Mouse (Mus musculus) yolk sac, embryonic 10.5 days (tissue): ENCODE results near the gene Cyp4f14.
"Not testable (repeated sequence)": the region's sequence is repeated elsewhere in the genome, so short reads cannot be mapped to it uniquely, and the experiment has no call there.

Experiments used
- DNase-seq: peaks from one replicate; pipeline ENCODE4 v3.0.0-alpha.2; 2017; ENCODE audit warnings: low spot score

The Cyp4f14 gene

DNA sequence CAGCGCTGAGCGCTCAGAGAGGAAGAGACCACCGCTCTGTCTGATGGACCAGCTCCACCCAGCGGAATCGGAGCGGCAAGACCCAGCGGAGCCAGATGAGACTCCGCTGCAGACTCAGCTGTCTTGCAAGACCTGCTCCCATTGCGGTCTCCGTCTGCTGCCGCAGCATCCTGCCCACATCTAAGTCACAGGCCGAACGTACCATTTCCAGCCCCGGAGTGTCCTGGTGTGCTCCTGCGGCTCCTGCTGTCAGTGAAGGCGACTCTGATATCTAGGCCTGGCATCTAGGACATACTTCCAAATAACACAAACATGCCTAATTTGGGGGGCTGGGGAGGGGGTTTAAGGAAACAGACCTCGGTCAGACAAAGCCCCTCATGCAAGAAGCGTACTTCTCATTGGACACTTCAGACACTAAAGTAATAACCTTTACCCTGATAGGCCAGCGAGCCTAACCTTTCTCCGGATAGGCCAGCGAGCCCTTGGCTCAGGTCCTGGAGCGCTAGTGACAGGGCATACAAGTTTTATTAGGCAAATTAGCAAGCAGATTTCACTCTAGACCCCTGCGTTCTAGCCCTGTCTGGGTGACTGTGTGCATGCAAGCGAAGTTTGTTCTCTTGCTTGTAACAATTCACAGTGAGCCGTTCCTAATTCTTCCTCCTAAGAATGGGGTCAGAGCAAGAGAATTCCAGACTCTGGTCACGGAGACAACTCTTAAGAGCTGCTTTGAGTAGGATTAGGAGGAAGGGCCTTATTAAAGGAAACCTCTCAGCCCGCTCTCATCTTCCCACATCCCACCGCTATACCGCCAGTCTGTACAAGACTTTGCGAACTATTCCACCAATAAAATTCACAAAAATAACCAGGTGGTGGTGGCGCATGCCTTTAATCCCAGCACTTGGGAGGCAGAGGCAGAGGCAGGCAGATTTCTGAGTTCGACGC lies 25.6 kb downstream of the Cyp4f14 start, which contains the start of gene Zfp870:
Gene Zfp870, minus strand, starts transcription at position 404 of the 942 bp plus-strand sequence.
- peak; percentile 92 for DNase-seq

DNA sequence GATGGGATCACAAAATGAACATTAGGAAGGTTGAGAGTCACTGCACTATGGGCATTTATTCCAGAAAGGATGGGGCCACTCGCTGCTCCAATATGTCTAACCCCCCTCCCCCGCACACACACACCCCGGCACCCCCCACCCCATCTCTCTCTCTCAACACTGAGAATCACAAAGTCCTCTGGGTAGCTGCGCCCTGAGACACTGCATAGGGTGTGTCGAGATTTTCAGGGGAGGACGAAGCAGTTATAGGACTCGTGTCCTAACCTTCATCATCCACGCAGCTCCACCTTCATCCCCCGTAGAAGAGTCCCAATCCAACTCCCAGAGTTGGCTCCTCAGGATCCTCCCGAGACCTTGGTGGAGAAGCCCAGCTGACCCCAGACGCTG lies 26.3 kb downstream of the Cyp4f14 start:
- no peak for DNase-seq

DNA sequence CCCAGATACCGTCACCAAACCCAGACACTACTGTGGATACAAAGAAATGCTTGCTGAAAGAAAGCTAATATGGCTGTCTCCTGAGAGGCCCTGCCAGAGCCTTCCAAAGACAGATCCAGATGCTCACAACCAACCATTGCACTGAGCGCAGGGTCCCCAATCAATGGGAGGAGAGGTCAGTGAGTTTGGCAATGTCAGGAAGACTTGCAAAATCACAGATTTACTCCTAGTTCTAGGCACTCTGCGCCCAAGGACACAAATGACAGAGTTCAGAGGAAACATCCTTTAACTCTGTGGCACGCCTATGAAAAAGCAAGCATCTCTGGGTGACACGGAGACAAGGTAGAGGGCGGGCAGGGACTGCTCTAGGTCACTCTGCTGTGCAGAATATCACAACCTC lies 27.5 kb downstream of the Cyp4f14 start:
- DNase-seq = no peak

DNA sequence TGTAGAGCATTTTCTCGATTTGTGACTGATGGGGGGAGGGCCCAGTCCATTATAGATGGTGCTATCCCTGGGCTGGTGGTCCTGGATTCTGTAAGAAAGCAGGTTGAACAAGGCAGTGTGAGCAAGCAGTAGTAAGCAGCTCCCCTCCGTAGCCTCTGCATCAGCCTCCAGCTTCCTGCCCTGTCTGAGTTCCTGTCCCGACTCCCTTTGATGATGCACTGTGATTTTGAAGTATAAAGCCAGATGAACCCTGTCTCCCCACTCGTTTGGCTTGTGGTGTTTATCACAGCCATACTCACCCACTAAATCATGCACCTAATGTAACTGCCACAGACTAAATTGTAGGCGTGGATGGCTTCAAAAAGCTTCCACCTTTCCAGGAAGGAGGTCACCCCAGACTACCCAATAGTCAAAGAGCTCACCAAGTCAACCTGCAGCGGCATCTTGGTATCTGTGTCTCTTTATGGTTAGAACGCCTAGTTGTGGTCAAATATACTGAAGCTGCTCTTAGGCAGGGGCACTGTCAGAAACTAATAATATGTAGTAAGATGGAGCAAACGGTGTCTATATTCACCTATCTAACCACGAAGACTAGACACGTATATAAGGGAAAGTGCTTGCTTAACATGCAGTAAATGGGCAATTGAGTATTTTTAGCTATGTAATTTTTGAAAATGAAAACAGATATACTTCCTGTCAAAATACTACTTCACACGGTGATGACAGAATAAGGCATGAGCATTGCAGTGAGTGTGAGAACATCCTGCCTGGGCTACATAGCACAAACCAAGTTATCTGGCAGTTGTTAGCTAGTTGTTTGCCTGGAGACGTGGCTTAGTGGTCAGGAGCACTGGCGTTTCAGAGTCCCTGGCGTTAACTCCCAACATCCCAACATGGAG lies 36.6 kb downstream of the Cyp4f14 start:
- no peak for DNase-seq

DNA sequence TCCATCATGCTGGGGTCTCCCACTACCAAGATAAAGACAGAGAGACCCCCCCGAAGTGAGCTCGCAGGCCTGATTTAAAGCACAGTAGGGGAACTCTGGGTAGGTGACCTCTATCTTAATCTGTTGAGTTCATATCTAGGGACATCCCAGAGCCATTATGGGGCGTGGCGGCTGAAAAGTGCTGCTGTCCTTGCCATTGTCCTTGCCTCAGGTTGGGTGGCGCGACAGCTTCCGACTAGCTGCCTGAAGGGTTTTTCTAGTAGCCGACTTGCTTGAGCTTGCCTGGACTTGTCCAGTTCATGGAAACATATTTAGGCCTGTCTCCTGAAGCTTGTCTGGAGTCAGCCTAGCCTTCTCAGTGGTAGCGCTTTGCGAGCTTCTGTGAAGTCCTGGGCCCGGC lies 38.4 kb downstream of the Cyp4f14 start:
- DNase-seq = no peak

DNA sequence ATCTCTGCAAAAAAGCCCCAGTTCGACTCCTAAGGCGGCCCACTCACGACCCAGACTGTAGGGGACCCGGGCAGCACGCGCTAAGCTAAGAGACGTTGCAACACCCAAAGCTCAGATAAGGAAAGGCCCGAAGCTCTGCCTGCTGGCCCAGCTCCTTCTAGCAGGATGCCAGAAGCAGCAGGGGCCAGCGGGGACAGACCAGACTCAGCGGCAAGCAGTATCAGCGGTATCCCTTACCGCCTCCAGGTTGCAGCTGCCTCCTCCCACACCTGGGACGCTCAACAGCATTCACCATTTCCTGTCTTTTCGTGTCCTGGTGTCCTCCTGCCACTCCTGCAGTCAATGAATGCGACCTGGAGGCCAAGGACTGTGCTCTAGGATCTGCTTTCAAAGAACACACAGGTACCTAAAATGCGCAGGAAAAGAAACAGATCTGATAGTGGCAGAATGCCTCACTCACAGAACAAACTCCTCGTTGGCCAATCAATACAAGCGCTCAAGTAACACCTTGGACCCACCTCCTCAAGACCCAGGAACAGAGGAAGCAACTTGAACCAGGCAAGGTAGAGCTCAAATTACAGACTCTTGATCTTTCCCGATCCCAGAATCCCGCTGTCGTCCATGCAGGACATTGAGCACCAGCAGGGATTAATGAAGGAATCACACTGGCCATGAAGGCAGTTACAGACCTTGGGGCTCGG lies 39.5 kb downstream of the Cyp4f14 start:
- peak; percentile 14 for DNase-seq

DNA sequence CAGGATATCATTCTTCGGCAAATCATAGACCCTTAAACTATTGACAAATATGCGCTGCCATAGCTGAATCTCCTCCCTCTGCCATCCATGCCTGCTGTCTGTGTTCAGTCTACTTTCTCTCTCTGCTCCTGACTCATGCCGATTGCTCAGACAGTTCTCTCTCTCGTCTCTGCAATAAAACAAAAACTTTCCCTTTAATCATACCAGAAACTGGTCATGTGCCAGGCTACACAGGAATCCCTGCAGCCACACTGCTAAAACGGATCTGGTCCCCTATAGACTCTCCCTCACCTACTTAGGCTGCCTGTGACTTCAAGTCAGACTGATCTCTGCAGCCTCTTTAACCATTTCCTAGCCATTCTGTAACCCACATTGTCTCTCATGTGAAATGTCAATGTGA lies 44.4 kb downstream of the Cyp4f14 start:
- no peak for DNase-seq

DNA sequence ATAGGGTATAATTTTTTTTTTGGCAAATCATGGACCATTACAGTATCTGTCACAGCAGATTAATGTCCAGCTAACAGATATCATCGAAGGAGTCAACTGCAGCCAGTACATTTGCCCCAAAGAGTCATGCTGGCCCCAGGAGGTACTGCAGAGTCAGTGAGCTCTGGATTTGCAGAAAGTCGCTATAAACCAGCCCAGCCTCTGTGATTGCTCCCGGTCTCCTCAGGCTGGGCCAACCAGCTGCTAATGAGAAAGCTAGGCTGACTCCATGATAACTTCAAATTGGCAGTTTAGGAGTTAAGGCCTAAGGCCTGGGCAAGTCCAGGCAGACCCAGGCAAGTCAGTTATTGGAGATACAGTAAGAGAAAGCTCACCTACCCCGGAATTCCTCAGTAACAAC lies 45.1 kb downstream of the Cyp4f14 start:
- DNase-seq = no peak

DNA sequence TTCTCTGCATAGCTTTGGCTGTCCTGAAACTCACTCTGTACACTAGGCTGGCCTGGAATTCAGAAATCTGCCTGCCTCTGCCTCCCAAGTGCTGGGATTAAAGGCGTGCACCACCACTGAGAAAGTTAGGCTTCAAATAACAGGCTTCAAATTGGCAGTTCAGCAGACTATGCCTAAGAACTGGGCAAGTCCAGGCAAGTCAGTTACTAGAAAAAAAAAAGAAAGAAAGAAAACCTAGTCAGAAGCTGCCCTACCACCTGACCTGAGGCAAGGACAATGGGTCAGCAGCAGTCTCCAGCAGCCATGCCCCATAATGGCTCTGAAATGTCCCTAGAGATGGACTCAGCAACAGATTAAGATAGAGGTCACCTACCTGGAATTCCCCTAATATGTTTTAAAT lies 45.7 kb downstream of the Cyp4f14 start:
- DNase-seq = no peak

DNA sequence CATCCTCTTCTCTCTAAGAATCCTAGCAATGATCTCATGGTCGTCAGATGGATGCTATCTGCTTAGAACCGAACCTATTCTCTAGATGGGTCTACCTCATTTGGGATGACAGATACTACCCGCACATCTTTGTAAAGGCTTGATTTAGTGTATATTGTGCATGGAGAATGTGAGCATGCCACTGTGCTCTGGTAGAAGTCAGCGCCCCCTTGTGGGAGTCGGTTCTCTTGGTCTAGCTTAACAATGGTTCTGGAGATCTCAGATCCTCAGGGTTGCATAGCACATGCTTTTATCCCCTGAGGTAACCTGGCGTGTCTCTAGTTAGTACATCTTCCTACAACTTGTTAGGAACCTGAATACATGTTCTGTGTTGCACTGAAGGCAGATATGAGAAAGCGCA lies 49.9 kb downstream of the Cyp4f14 start:
- not testable (repeated sequence) for DNase-seq

DNA sequence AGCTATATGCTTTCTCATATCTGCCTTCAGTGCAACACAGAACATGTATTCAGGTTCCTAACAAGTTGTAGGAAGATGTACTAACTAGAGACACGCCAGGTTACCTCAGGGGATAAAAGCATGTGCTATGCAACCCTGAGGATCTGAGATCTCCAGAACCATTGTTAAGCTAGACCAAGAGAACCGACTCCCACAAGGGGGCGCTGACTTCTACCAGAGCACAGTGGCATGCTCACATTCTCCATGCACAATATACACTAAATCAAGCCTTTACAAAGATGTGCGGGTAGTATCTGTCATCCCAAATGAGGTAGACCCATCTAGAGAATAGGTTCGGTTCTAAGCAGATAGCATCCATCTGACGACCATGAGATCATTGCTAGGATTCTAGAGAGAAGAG lies 60.4 kb downstream of the Cyp4f14 start:
- DNase-seq = not testable (repeated sequence)
